Mouse (Mus musculus): ENCODE results near the gene Rrp7a. TPM values are rescaled to one million over a fixed set of nuclear protein-coding genes. Genes with fewer than 3 reads are reported as not detected.

Gene Rrp7a
- polyA plus RNA-seq, 1 experiment from 2014 or later: 79.7 TPM

DNA sequence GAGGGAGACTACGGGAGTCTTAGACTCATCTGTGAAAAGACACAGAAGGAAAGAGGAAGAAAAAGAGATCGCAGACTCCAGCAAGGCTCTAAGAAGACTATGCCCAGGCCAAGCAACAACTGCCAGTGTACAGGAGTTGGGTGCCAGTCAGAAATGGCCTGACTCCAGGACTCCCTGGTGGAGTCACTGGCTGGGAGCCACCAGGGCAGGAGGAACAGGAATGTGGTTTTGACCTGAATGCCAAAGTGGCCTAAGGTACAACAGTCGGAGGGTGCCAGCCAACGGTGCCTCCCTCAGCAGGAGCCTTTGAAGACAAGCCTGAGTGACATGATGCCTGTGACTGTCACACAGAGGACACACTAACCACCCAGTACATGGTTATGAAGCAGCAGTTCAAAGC lies 48.4 kb downstream of the Rrp7a start:
- no peak overlapping the region for H3K4me2 ChIP-seq (ENCODE audit: low read depth, low read length, severe bottlenecking)
- H3K27me3 ChIP-seq (ENCODE audit: control insufficient read depth, insufficient read depth, low read length): no peaks in the 10 kb centered on the region
- H3K27ac ChIP-seq (ENCODE audit: low read depth, low read length): no peak overlapping the region
- H3K36me3 ChIP-seq (ENCODE audit: control insufficient read depth, insufficient read depth, low read length): no peaks in the 10 kb centered on the region
- no peaks in the 10 kb centered on the region for H3K4me1 ChIP-seq (replicated peaks; ENCODE audit: control insufficient read depth, insufficient read depth, low read length)
- WGBS: 92% methylated on average over 4 of the region's 4 CpGs
- H3K9ac ChIP-seq (ENCODE audit: low read length): no peak overlapping the region
- no peaks in the 10 kb centered on the region for H3K9me3 ChIP-seq (ENCODE audit: control insufficient read depth, low read length)
- no peak overlapping the region for H3K4me3 ChIP-seq (ENCODE audit: low read depth, low read length)
- DNase-seq (ENCODE audit: low spot score): no peak
- no peak for ATAC-seq (replicated peaks; ENCODE audit: low FRiP score)

- Histone ChIP-seq H3K9me3 (ENCODE audit: control insufficient read depth, low read length) (no peaks in the 10 kb centered on the region), H3K4me1 (replicated peaks; ENCODE audit: control insufficient read depth, insufficient read depth, low read length) (no peaks in the 10 kb centered on the region), H3K36me3 (ENCODE audit: control insufficient read depth, insufficient read depth, low read length) (no peaks in the 10 kb centered on the region), H3K27ac (ENCODE audit: low read depth, low read length) (no peak overlapping the region), H3K4me3 (ENCODE audit: low read depth, low read length) (no peak overlapping the region), H3K4me2 (ENCODE audit: low read depth, low read length, severe bottlenecking) (no peak overlapping the region), H3K9ac (ENCODE audit: low read length) (no peak overlapping the region), H3K27me3 (ENCODE audit: control insufficient read depth, insufficient read depth, low read length) (no peaks in the 10 kb centered on the region)
- 84% methylated on average over 5 of the region's 5 CpGs for WGBS
- DNase-seq (ENCODE audit: low spot score) (no peak), ATAC-seq (replicated peaks; ENCODE audit: low FRiP score) (no peak)
Measured at GRCm38 (mm10) chr15:83071752-83072151, 50.8 kb downstream of the Rrp7a start.

DNA sequence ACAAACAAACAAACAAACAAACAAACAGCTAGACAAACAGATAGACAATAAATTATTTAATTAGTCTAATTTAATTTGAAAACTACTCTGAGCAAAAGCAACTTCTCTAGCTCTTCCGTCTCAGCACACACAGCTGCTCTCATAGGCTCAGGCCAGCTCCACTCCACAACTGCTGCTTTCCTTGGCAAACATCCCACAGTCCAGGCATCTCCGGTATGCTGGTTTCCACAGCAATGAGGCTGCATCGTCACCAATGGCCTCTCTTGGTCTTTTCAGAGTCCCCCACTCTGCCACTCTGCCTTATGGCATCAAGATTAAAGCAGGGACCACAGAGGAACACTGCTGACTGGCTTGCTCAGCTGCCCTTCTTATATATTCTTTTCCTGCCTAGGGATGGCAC lies 51.7 kb downstream of the Rrp7a start:
- 88% methylated on average over 3 of the region's 3 CpGs for WGBS
- Histone ChIP-seq H3K27me3 (ENCODE audit: control insufficient read depth, insufficient read depth, low read length) (no peaks in the 10 kb centered on the region), H3K4me1 (replicated peaks; ENCODE audit: control insufficient read depth, insufficient read depth, low read length) (no peaks in the 10 kb centered on the region), H3K36me3 (ENCODE audit: control insufficient read depth, insufficient read depth, low read length) (no peaks in the 10 kb centered on the region), H3K4me2 (ENCODE audit: low read depth, low read length, severe bottlenecking) (no peak overlapping the region), H3K27ac (ENCODE audit: low read depth, low read length) (no peak overlapping the region), H3K9ac (ENCODE audit: low read length) (no peak overlapping the region), H3K9me3 (ENCODE audit: control insufficient read depth, low read length) (no peaks in the 10 kb centered on the region), H3K4me3 (ENCODE audit: low read depth, low read length) (no peak overlapping the region)
- DNase-seq (ENCODE audit: low spot score) (no peak), ATAC-seq (replicated peaks; ENCODE audit: low FRiP score) (no peak)

DNA sequence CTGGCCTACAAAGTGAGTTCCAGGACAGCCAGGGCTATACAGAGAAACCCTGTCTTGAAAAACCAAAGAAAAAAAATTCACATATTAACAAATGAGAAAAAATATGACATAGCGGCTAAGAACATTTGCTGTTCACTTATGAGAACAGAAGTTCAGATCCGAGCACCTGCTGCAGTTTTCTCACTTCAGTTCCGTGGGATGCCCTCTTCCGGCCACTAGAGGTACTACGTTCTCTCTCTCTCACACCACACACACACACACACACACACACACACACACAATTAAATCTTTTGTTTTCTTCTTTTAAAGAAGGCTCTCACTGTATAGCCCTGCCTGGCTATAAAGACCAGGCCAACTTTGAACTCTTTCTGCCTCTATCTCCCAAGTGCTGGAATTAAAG lies 54.3 kb downstream of the Rrp7a start:
- H3K9ac ChIP-seq (ENCODE audit: low read length): no peak overlapping the region
- H3K9me3 ChIP-seq (ENCODE audit: control insufficient read depth, low read length): no peaks in the 10 kb centered on the region
- no peak overlapping the region for H3K4me3 ChIP-seq (ENCODE audit: low read depth, low read length)
- H3K4me1 ChIP-seq (replicated peaks; ENCODE audit: control insufficient read depth, insufficient read depth, low read length): no peaks in the 10 kb centered on the region
- H3K27me3 ChIP-seq (ENCODE audit: control insufficient read depth, insufficient read depth, low read length): no peaks in the 10 kb centered on the region
- whole genome bisulfite sequencing: 91% methylated on average over 5 of the region's 5 CpGs
- ATAC-seq (replicated peaks; ENCODE audit: low FRiP score) (no peak), DNase-seq (ENCODE audit: low spot score) (no peak)
- no peaks in the 10 kb centered on the region for H3K36me3 ChIP-seq (ENCODE audit: control insufficient read depth, insufficient read depth, low read length)
- no peak overlapping the region for H3K4me2 ChIP-seq (ENCODE audit: low read depth, low read length, severe bottlenecking)
- no peak overlapping the region for H3K27ac ChIP-seq (ENCODE audit: low read depth, low read length)

GRCm38 (mm10) chr15:83065543-83065942 lies 57.1 kb downstream of the Rrp7a start:
- Histone ChIP-seq H3K4me1 (replicated peaks; ENCODE audit: control insufficient read depth, insufficient read depth, low read length) (no peaks in the 10 kb centered on the region; the same call in 1 of the 2 replicates), H3K4me3 (ENCODE audit: low read depth, low read length) (no peak overlapping the region), H3K4me2 (ENCODE audit: low read depth, low read length, severe bottlenecking) (no peak overlapping the region), H3K27ac (ENCODE audit: low read depth, low read length) (no peak overlapping the region), H3K9ac (ENCODE audit: low read length) (no peak overlapping the region), H3K36me3 (ENCODE audit: control insufficient read depth, insufficient read depth, low read length) (no peaks in the 10 kb centered on the region), H3K27me3 (ENCODE audit: control insufficient read depth, insufficient read depth, low read length) (no peaks in the 10 kb centered on the region), H3K9me3 (ENCODE audit: control insufficient read depth, low read length) (no peaks in the 10 kb centered on the region)
- WGBS: 88% methylated on average over 4 of the region's 4 CpGs
- no peak for ATAC-seq (replicated peaks; ENCODE audit: low FRiP score)
- DNase-seq (ENCODE audit: low spot score): no peak

Other genes starting within 250 kb of the Rrp7a start
- gene Tcf20, start 134.9 kb downstream of the Rrp7a start, polyA plus RNA-seq (2014; fragmentation: Nextera tagmentation; extraction: Ambion mirVana): 12.1 and 12.6 TPM in 2 replicates
- 1.7 and 2.9 TPM in 2 replicates for gene Nfam1, start 89.5 kb downstream of the Rrp7a start, polyA plus RNA-seq (2014; fragmentation: Nextera tagmentation; extraction: Ambion mirVana)
- 46.0 and 47.3 TPM in 2 replicates for gene Serhl, start 33.3 kb downstream of the Rrp7a start, polyA plus RNA-seq (2014; fragmentation: Nextera tagmentation; extraction: Ambion mirVana)
- 183 and 196 TPM in 2 replicates for gene Poldip3, start 26.6 kb upstream of the Rrp7a start, polyA plus RNA-seq (2014; fragmentation: Nextera tagmentation; extraction: Ambion mirVana)
- gene Cyb5r3, start 49.8 kb upstream of the Rrp7a start, polyA plus RNA-seq (2014; fragmentation: Nextera tagmentation; extraction: Ambion mirVana): 161 and 181 TPM in 2 replicates
- gene A4galt, start 129.0 kb upstream of the Rrp7a start, polyA plus RNA-seq (2014; fragmentation: Nextera tagmentation; extraction: Ambion mirVana): 1.1 and 1.7 TPM in 2 replicates
- 31.3 and 35.0 TPM in 2 replicates for gene Arfgap3, start 227.4 kb upstream of the Rrp7a start, polyA plus RNA-seq (2014; fragmentation: Nextera tagmentation; extraction: Ambion mirVana)